Mouse (Mus musculus) right cerebral cortex, postnatal 25 days (tissue): ENCODE results near the gene Itfg1.

ENCODE experiments used
- DNase-seq: peaks from one replicate; pipeline ENCODE4 v3.0.0; 2022

Itfg1 gene

DNA sequence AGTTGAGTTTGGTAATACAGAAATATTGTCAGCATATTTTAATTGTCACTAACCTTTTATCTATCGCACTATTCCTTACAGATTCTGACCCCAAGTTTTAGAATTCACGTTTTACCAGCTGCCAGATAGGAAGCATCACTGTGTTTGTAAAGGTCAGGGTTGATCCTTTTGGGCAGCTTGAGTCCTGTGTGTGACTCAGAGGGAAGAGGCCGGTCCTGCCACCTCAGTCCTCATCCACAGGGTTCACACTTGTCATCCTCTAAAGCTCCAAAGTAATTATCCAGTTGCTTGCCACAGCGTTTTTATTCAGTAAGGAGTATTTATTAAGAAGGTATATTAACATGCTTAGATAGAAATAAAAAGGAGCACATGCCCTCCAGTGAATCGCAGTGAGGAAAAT is 123.5 kb downstream of the Itfg1 start:
- DNase-seq = no peak

DNA sequence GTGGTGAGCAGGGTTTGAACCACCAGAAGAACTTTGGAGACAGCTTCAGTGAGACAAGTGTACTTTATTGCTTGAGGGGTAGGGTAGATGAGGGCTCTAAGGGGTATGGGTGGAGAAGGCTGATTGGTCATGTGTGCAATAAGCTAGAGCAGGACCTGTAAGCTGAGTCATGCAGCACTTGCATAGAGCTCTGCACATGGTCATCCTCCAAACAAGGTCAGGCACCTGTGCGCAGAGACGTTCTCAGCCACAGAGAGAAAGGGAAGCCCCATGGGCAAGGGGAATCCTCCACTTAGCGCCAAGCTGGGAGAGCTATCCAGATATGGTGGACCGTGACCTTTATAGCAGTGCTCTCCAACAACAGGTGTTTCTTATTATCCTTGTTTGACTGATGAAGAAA is 124.0 kb downstream of the Itfg1 start:
- DNase-seq = no peak

DNA sequence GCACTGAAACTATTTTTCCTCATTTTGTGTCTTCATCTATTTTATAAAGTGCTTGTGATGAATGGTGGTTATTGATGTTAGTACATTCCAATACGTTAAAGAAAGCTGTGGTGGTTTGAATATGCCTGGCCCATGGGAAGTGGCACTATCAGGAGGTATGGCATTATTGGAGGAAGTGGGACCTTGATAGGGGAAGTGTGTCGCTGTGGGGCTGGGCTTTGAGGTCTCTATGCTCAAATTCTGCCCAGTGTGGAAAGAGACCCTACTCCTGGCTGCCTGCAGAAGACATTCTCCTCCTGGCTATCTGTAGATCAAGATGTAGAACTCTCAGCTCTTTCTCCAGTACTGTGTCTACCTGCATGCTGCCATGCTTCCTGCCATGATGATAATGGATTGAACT is 133.7 kb downstream of the Itfg1 start:
- no peak for DNase-seq

DNA sequence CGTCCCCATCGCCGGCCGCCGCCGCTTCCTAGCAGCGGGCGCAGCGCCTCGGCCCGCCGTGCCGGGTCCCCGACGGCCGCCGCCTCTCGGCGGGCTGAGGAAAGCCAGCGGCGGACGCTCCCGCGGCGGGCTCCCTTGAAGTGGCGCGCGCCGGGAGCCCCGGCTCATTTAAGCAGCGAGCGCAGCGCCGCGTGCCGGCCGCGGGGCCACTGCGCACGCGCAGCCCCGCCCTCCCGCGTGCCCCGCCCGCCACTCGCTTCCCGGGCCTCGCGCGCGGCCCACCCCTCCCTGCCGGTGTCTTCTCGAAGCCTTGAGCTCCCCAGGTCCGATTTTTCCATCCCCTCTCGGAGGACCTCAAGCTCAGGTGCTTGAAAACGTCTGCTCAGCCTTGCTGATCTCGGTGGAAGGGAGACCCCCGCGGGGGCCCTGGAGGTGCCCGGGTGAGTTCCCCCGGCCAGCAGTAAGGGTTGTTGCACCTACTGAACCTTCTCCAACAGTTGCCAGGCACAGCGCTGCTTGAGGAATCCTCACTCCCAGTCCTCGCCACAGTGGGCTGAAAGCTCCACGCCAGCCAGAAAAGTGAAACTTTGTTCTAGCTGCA is 139.9 kb downstream of the Itfg1 start, which contains the start of gene Neto2:
Gene Neto2, minus strand, starts transcription at position 174 of the 601 bp plus-strand sequence.
- DNase-seq = peak; percentile 82

DNA sequence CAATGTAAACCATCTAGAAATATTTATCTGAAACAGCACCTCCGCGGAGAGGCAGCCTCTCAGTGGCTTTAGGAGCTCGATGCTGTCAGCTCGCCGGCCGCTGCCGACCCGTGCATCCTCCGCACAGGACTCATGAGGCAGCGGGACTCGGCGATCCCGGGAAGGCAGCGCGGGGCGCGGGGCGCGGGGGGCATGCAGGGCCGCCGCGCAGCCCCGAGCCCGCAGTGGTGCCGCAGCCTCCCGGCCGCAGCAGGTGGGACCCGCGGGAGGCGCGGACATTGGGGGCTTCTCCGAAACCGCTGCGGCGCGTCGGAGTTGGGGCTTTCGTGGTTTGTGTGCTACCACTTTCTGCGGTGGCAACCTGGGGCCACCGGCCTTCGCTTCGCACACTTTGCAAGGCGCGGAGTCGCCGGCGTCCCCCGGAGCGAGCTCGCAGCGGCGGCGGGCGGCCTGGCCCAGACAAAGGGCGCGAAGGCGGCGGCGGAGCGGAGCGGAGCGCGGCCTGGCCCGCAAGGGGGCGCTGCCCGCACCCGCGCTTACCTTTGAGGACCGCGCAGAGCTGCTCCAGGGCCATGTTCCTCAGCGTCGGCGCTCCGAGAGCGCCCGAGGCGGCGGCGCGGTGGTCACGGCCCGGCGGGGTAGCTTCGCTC is 140.5 kb downstream of the Itfg1 start:
- peak; percentile 67 for DNase-seq

DNA sequence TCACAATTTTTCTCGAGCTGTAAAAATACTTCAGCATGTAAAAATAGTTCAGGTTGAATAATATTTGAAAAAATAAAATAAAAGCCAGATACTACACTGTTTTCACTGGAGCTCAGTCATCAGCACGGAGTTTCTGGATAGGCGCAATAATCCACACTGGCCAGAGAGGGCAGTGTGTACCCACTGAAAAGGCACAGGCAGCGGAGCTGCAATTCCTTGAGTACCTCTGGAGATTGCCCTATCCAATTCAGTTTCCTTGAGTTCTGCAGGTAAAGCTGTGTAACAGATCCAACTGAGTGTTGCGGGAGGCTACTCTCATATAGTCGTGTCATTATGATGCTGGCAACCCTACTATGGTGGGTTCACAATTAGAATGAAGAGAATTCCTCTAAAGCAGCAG is 141.7 kb downstream of the Itfg1 start:
- DNase-seq = peak; percentile 79
